Mouse (Mus musculus): Measurements from ENCODE around the gene Ncam1. TPM values are rescaled to one million over a fixed set of nuclear protein-coding genes. Genes with fewer than 3 reads are reported as not detected.

Gene Ncam1
- polyA plus RNA-seq, 1 experiment from 2014 or later, result 646 TPM

DNA sequence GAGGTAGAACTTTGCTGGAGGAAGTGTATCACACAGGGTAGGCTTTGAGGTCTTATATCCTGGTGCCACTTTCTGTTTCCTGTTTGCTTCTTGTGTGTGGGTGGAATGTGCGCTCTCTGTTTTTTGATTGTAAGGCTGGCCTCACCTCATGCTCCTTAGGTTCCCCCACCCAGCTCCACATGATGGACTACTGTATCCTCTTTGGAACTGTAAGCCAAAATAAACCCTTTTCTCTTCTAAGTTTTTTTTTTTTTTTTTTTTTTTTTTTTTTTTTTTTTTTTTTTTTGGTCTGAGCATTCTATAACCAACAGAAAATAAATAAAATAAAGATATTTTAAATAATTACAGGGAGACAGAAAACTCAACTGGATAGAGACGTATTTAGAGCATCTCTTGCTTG lies 239.8 kb downstream of the Ncam1 start:
- WGBS, result 95% methylated on average over 2 of the region's 2 CpGs
- no peaks in the 10 kb centered on the region for H3K27me3 ChIP-seq (ENCODE audit: control insufficient read depth, insufficient read depth, low read depth, low read length)
- no peaks in the 10 kb centered on the region for H3K4me1 ChIP-seq (ENCODE audit: control insufficient read depth, insufficient read depth, low read length)
- H3K9ac ChIP-seq (ENCODE audit: low read depth, low read length), result no peak overlapping the region
- no peak for ATAC-seq
- no peaks in the 10 kb centered on the region for H3K9me3 ChIP-seq (replicated peaks; ENCODE audit: control insufficient read depth, low read length, poor library complexity, severe bottlenecking)
- H3K4me2 ChIP-seq (ENCODE audit: low read length), result no peak overlapping the region
- no peak overlapping the region for H3K4me3 ChIP-seq (ENCODE audit: low read depth, low read length)
- H3K36me3 ChIP-seq (ENCODE audit: control insufficient read depth, insufficient read depth, low read length), result peaks cover 24% of the 10 kb centered on the region
- no peak overlapping the region for H3K27ac ChIP-seq (ENCODE audit: low read length)

DNA sequence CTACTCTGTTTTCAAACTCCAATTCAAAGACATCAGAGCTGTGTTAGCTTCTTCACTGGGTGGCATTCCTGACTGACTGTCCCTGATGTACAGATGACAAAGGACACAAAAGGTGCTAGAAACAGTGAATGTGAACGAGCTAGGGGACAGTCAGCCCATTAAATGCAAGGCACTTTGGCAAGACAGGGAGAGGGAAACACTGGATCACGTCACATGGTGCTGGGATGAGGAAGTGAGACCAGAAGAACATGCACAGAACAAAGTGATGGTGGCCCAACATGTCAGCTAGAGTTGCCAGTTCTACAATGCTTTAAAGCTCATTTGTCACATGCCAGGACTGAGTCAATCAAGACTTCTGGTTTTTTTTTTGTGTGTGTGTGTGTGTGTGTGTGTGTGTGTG lies 247.4 kb downstream of the Ncam1 start:
- no peaks in the 10 kb centered on the region for H3K27me3 ChIP-seq (ENCODE audit: control insufficient read depth, insufficient read depth, low read depth, low read length)
- no peak overlapping the region for H3K27ac ChIP-seq (ENCODE audit: low read length)
- no peak overlapping the region for H3K9ac ChIP-seq (ENCODE audit: low read depth, low read length)
- H3K36me3 ChIP-seq (ENCODE audit: control insufficient read depth, insufficient read depth, low read length), result peaks cover 6% of the 10 kb centered on the region
- ATAC-seq, result no peak
- H3K4me1 ChIP-seq (ENCODE audit: control insufficient read depth, insufficient read depth, low read length), result no peaks in the 10 kb centered on the region
- H3K4me2 ChIP-seq (ENCODE audit: low read length), result no peak overlapping the region
- no peaks in the 10 kb centered on the region for H3K9me3 ChIP-seq (replicated peaks; ENCODE audit: control insufficient read depth, low read length, poor library complexity, severe bottlenecking)
- 56% methylated on average over 2 of the region's 2 CpGs for WGBS
- H3K4me3 ChIP-seq (ENCODE audit: low read depth, low read length), result no peak overlapping the region

- 94% methylated on average over 4 of the region's 4 CpGs for WGBS
- Histone ChIP-seq H3K4me3 (ENCODE audit: low read depth, low read length) (no peak overlapping the region), H3K27me3 (ENCODE audit: control insufficient read depth, insufficient read depth, low read depth, low read length) (no peaks in the 10 kb centered on the region), H3K36me3 (ENCODE audit: control insufficient read depth, insufficient read depth, low read length) (peaks cover 43% of the 10 kb centered on the region), H3K4me1 (ENCODE audit: control insufficient read depth, insufficient read depth, low read length) (no peaks in the 10 kb centered on the region; the same call in 1 of the 2 replicates), H3K9ac (ENCODE audit: low read depth, low read length) (no peak overlapping the region), H3K27ac (ENCODE audit: low read length) (no peak overlapping the region), H3K9me3 (replicated peaks; ENCODE audit: control insufficient read depth, low read length, poor library complexity, severe bottlenecking) (no peaks in the 10 kb centered on the region), H3K4me2 (ENCODE audit: low read length) (no peak overlapping the region)
- ATAC-seq, result no peak
Observed at GRCm38 (mm10) chr9:49542593-49542992, 256.1 kb downstream of the Ncam1 start.

DNA sequence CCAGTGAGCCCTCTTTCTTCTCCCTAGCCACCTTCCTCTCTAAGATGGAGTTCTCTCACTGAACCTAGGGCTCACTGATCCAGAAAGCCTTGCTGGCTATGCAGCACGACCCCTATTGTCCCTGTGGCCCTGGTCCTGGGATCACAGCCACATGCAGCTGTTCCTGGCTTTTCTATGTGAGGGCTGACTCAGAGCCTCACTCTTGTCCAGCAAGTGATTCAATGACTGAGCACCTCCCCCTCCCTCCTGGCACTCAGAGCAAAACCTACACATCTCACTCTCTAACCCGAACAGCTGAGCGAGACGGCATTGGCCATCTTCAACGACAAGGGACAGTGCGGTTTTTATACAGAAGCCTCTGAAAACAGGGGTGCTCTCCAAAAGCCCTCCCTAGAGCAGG lies 260.9 kb downstream of the Ncam1 start:
- Histone ChIP-seq H3K27me3 (ENCODE audit: control insufficient read depth, insufficient read depth, low read depth, low read length) (no peaks in the 10 kb centered on the region), H3K9ac (ENCODE audit: low read depth, low read length) (no peak overlapping the region), H3K4me2 (ENCODE audit: low read length) (no peak overlapping the region), H3K4me3 (ENCODE audit: low read depth, low read length) (no peak overlapping the region), H3K27ac (ENCODE audit: low read length) (no peak overlapping the region), H3K4me1 (ENCODE audit: control insufficient read depth, insufficient read depth, low read length) (peaks cover 15% of the 10 kb centered on the region), H3K9me3 (replicated peaks; ENCODE audit: control insufficient read depth, low read length, poor library complexity, severe bottlenecking) (no peaks in the 10 kb centered on the region), H3K36me3 (ENCODE audit: control insufficient read depth, insufficient read depth, low read length) (peaks cover 18% of the 10 kb centered on the region)
- ATAC-seq, result no peak
- 49% methylated on average over 6 of the region's 6 CpGs for WGBS

- H3K27me3 ChIP-seq (ENCODE audit: control insufficient read depth, insufficient read depth, low read depth, low read length), result no peaks in the 10 kb centered on the region
- ATAC-seq, result no peak
- no peak overlapping the region for H3K27ac ChIP-seq (ENCODE audit: low read length)
- H3K4me3 ChIP-seq (ENCODE audit: low read depth, low read length), result no peak overlapping the region
- peaks cover 15% of the 10 kb centered on the region for H3K4me1 ChIP-seq (ENCODE audit: control insufficient read depth, insufficient read depth, low read length)
- no peak overlapping the region for H3K9ac ChIP-seq (ENCODE audit: low read depth, low read length)
- H3K36me3 ChIP-seq (ENCODE audit: control insufficient read depth, insufficient read depth, low read length), result peaks cover 13% of the 10 kb centered on the region
- H3K4me2 ChIP-seq (ENCODE audit: low read length), result no peak overlapping the region
- WGBS, result 45% methylated on average over 6 of the region's 6 CpGs
- H3K9me3 ChIP-seq (replicated peaks; ENCODE audit: control insufficient read depth, low read length, poor library complexity, severe bottlenecking), result no peaks in the 10 kb centered on the region
Observed at GRCm38 (mm10) chr9:49536593-49536992, 262.1 kb downstream of the Ncam1 start.

DNA sequence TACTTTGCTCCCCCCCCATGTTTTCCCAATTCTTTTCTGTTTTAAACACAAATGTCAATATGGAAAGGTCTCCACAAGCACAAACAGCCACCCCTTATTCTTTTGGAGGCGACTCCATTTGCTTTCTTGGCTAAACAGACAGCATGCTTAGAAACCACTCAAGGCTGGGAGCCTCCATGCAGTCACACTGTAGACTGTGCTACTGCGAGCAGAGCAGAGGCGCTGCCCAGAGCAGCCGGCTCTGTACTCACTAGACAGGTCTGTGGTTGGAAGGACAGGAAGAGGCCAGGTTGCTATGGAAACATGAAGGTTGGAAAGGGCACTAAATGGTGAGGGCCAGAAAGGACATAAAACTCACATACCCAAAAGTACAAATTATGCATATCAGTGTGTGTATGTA lies 263.8 kb downstream of the Ncam1 start:
- Histone ChIP-seq H3K36me3 (ENCODE audit: control insufficient read depth, insufficient read depth, low read length) (peaks cover 13% of the 10 kb centered on the region), H3K4me1 (ENCODE audit: control insufficient read depth, insufficient read depth, low read length) (peaks cover 15% of the 10 kb centered on the region), H3K27me3 (ENCODE audit: control insufficient read depth, insufficient read depth, low read depth, low read length) (no peaks in the 10 kb centered on the region), H3K4me3 (ENCODE audit: low read depth, low read length) (no peak overlapping the region), H3K27ac (ENCODE audit: low read length) (no peak overlapping the region), H3K9me3 (replicated peaks; ENCODE audit: control insufficient read depth, low read length, poor library complexity, severe bottlenecking) (no peaks in the 10 kb centered on the region), H3K4me2 (ENCODE audit: low read length) (no peak overlapping the region), H3K9ac (ENCODE audit: low read depth, low read length) (no peak overlapping the region)
- ATAC-seq, result peak; percentile 71
- 44% methylated on average over 4 of the region's 4 CpGs for WGBS

DNA sequence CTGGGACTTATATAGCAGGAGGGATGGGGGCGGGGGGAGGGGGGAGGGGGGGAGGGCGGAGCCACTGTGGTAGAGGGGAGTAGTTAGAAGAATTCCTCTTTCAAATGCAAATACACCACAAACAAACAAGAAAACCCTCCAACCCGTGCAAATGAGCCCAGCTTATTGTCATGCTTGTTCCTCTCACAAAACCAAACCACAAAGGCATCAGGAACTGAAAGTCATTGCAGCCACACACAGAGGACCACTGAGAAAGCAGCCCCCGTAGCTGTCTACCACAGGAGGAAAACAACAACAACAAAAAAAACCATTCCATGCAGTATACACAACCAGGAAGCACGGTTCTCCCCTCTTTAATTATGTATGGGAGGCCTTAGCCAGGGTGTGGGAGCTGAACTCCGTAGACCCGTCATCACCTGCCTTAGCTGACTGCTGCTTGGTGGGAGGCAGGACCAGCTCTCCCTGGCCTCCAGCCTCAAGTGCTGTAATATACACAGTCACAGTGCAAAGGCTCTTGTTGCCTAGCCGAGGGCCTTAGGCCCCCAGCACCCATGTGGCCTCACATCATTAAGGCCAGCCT lies 264.7 kb downstream of the Ncam1 start:
- Histone ChIP-seq H3K36me3 (ENCODE audit: control insufficient read depth, insufficient read depth, low read length) (peaks cover 13% of the 10 kb centered on the region), H3K4me3 (ENCODE audit: low read depth, low read length) (no peak overlapping the region), H3K4me1 (ENCODE audit: control insufficient read depth, insufficient read depth, low read length) (peaks cover 17% of the 10 kb centered on the region), H3K27me3 (ENCODE audit: control insufficient read depth, insufficient read depth, low read depth, low read length) (no peaks in the 10 kb centered on the region), H3K4me2 (ENCODE audit: low read length) (no peak overlapping the region), H3K9ac (ENCODE audit: low read depth, low read length) (no peak overlapping the region), H3K9me3 (replicated peaks; ENCODE audit: control insufficient read depth, low read length, poor library complexity, severe bottlenecking) (no peaks in the 10 kb centered on the region), H3K27ac (ENCODE audit: low read length) (peak overlapping the region; percentile 68)
- 14% methylated on average over 7 of the region's 8 CpGs for WGBS
- peak; percentile 52; the same call in 1 of the 2 replicates for ATAC-seq

GRCm38 (mm10) chr9:49533455-49533854 lies 265.3 kb downstream of the Ncam1 start:
- H3K9me3 ChIP-seq (replicated peaks; ENCODE audit: control insufficient read depth, low read length, poor library complexity, severe bottlenecking), result no peaks in the 10 kb centered on the region
- no peaks in the 10 kb centered on the region for H3K27me3 ChIP-seq (ENCODE audit: control insufficient read depth, insufficient read depth, low read depth, low read length)
- peaks cover 18% of the 10 kb centered on the region for H3K4me1 ChIP-seq (ENCODE audit: control insufficient read depth, insufficient read depth, low read length)
- H3K9ac ChIP-seq (ENCODE audit: low read depth, low read length), result no peak overlapping the region
- 67% methylated on average over 7 of the region's 7 CpGs for WGBS
- no peak overlapping the region for H3K27ac ChIP-seq (ENCODE audit: low read length)
- no peak overlapping the region for H3K4me2 ChIP-seq (ENCODE audit: low read length)
- H3K4me3 ChIP-seq (ENCODE audit: low read depth, low read length), result no peak overlapping the region
- peaks cover 13% of the 10 kb centered on the region for H3K36me3 ChIP-seq (ENCODE audit: control insufficient read depth, insufficient read depth, low read length)
- no peak for ATAC-seq

GRCm38 (mm10) chr9:49531833-49532232 lies 266.9 kb downstream of the Ncam1 start:
- no peaks in the 10 kb centered on the region for H3K9me3 ChIP-seq (replicated peaks; ENCODE audit: control insufficient read depth, low read length, poor library complexity, severe bottlenecking)
- 87% methylated on average over 6 of the region's 6 CpGs for WGBS
- H3K27ac ChIP-seq (ENCODE audit: low read length), result no peak overlapping the region
- H3K4me3 ChIP-seq (ENCODE audit: low read depth, low read length), result no peak overlapping the region
- H3K4me1 ChIP-seq (ENCODE audit: control insufficient read depth, insufficient read depth, low read length), result peaks cover 27% of the 10 kb centered on the region
- H3K4me2 ChIP-seq (ENCODE audit: low read length), result no peak overlapping the region
- peaks cover 13% of the 10 kb centered on the region for H3K36me3 ChIP-seq (ENCODE audit: control insufficient read depth, insufficient read depth, low read length)
- no peaks in the 10 kb centered on the region for H3K27me3 ChIP-seq (ENCODE audit: control insufficient read depth, insufficient read depth, low read depth, low read length)
- H3K9ac ChIP-seq (ENCODE audit: low read depth, low read length), result no peak overlapping the region
- ATAC-seq, result no peak

All from midbrain, embryonic 16.5 days (tissue).